Mouse (Mus musculus) hindbrain, postnatal 0 days (tissue): Measurements from ENCODE around the gene Map1lc3b. TPM values are rescaled to one million over a fixed set of nuclear protein-coding genes. Genes with fewer than 3 reads are reported as not detected.
"Not testable (repeated sequence)": the region's sequence is repeated elsewhere in the genome, so short reads cannot be mapped to it uniquely, and the experiment has no call there.

ENCODE experiments used
- ATAC-seq: fragments of 200-750 bp; cut with Nextera tagmentation; 2 replicates; pipeline ENCODE4 v1.8.0; 2017; ENCODE audit warnings: mild to moderate bottlenecking, moderate TSS enrichment, moderate library complexity
- DNase-seq: peaks from one replicate; pipeline ENCODE4 v3.0.0-alpha.2; 2015; ENCODE audit warnings: low spot score
- H3K27ac ChIP-seq: fragments of 300-500 bp; sonication (generic); 2 replicates; pipeline ENCODE4 v1.5.1; 2014; ENCODE audit warnings: mild to moderate bottlenecking
- H3K27me3 ChIP-seq: fragments of 300-500 bp; sonication (generic); 2 replicates; pipeline ENCODE4 v1.6.1; 2014; ENCODE audit warnings: low read length, mixed read lengths; ENCODE audit not compliant: insufficient read depth
- H3K36me3 ChIP-seq: fragments of 300-500 bp; sonication (generic); 2 replicates; pipeline ENCODE4 v1.6.1; 2014; ENCODE audit warnings: low read length, mixed read lengths; ENCODE audit not compliant: insufficient read depth
- H3K4me1 ChIP-seq: fragments of 300-500 bp; sonication (generic); 2 replicates; pipeline ENCODE4 v1.6.1; 2014; ENCODE audit warnings: antibody characterized with exemption, low read length, mixed read lengths; ENCODE audit not compliant: insufficient read depth
- H3K4me2 ChIP-seq: fragments of 300-500 bp; sonication (generic); 2 replicates; pipeline ENCODE4 v1.6.1; 2014; ENCODE audit warnings: low read depth, mild to moderate bottlenecking, low read length, moderate library complexity, mixed read lengths
- H3K4me3 ChIP-seq: fragments of 300-500 bp; sonication (generic); 2 replicates; pipeline ENCODE4 v1.5.1; 2014; ENCODE audit warnings: low read length
- H3K9ac ChIP-seq: fragments of 300-500 bp; sonication (generic); replicated peaks from 2 replicates; pipeline ENCODE4 v1.6.1; 2014; ENCODE audit warnings: mild to moderate bottlenecking, low read length, moderate library complexity, mixed read lengths
- H3K9me3 ChIP-seq: fragments of 300-500 bp; sonication (generic); 2 replicates; pipeline ENCODE4 v1.6.1; 2016; ENCODE audit warnings: low read length, mixed read lengths
- CTCF ChIP-seq: IDR thresholded peaks from 2 replicates; pipeline ENCODE4 v1.5.1; 2016; ENCODE audit warnings: antibody characterized with exemption, control low read depth, low read depth
- WGBS: fragments of 180-500 bp; shearing (Covaris S2); extraction: QIAGEN DNeasy Blood & Tissue Kit; methylation state at CpG from one replicate; pipeline ENCODE4 v1.1.7; 2014; 5-methylcytosine and 5-hydroxymethylcytosine counted together
- polyA plus RNA-seq: library from polyadenylated mRNA; unstranded; fragments of >200 nt; fragmentation: Nextera tagmentation; extraction: Ambion mirVana; gene quantifications from 2 replicates; pipeline ENCODE4 v1.2.1, GENCODE M21; 2015
- total RNA-seq: library from RNA; depleted of rRNA; stranded (reverse); fragments of >200 nt; gene quantifications from 2 replicates; pipeline ENCODE4 v1.2.3, GENCODE M21; 2014

Gene Map1lc3b
- total and polyA plus RNA-seq, 2 experiments from 2014 or later: 288 to 360 TPM

DNA sequence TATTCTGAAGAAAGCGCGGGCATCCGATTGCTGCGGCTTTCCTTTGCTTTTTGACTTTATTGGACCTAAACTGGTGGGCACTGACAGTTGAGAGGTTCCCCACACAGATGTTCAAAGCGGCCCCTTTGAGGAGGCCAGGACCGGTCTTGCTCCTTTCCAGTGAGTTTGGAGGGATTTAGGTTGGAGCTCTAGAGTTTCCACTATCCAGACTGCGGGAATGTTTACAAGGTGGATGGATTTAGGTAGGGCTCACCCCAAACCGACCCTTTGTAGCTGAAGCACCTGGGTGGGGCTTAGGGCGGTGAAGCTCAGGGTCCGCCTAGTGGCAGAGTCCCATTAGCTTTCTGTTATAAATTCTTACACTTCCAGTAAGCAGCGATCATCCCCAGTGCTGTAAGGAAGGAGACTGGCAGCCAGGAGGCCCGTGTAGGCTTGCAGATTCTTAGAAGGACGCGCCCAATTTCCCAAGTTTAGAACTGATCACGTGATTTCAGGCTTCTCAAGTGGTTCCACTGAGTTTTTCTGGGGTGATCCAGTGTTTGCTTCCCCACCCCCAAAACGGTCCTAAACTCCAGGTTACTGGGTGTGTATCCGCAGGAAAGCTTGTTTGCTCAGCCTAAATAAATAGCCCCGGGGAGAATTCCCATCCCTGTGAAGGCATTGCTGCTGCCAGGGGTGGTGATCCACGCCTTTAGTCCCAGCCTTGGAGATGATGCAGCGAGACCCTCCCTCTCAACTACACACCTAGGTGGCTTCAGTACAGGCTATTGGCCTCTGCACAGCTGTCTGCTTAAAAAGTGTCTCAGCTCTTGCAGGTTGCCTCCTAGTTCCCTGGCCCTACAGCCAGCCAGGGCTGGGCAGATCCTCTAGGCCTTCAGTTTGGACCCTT is 1.3 kb downstream of the Map1lc3b start:
- H3K27me3 ChIP-seq: no peaks in the 10 kb centered on the region
- ATAC-seq (peak; percentile 12; the same call in 1 of the 2 replicates), DNase-seq (peak; percentile 54)
- H3K27ac ChIP-seq: peak overlapping the region; percentile 91
- no peaks in the 10 kb centered on the region for H3K9me3 ChIP-seq
- H3K4me3 ChIP-seq: peak overlapping the region; percentile 83
- H3K9ac ChIP-seq: peak overlapping the region; percentile 91
- 17% methylated on average over 20 of the region's 20 CpGs for WGBS
- H3K4me2 ChIP-seq: peak overlapping the region; percentile 93
- TF ChIP-seq CTCF: peak; percentile 69
- peaks cover 7% of the 10 kb centered on the region; the same call in 1 of the 2 replicates for H3K36me3 ChIP-seq
- peaks cover 19% of the 10 kb centered on the region for H3K4me1 ChIP-seq

GRCm38 (mm10) chr8:121593293-121593692 is 3.1 kb downstream of the Map1lc3b start:
- DNase-seq (no peak), ATAC-seq (no peak)
- no peak for TF ChIP-seq CTCF
- no peak overlapping the region for H3K27ac ChIP-seq
- no peaks in the 10 kb centered on the region for H3K27me3 ChIP-seq
- H3K36me3 ChIP-seq: peaks cover 21% of the 10 kb centered on the region
- peaks cover 19% of the 10 kb centered on the region for H3K4me1 ChIP-seq
- no peak overlapping the region for H3K4me2 ChIP-seq
- H3K4me3 ChIP-seq: no peak overlapping the region
- H3K9ac ChIP-seq: no peak overlapping the region
- no peaks in the 10 kb centered on the region for H3K9me3 ChIP-seq
- 89% methylated on average over 5 of the region's 5 CpGs for WGBS

DNA sequence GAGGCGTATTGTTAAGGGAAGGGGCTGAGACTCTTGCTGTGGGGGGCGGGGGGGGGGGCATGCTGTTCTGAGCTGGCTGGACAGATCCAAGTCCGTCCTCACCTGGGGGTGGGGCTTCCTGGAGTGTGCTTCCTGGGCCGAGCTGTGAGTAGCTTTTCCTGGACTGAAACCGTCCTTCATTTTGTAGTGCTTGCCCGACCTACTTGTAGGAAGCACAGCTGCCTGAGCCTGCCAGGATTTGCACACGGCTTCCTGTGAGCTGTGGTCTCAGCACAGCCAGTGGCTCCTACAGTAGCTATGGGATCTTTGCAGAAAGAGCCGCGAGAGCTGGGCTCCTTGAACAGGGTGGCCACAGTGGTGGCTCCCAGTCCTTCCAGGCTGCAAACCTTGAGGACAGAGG is 3.8 kb downstream of the Map1lc3b start:
- no peak overlapping the region for H3K9ac ChIP-seq
- H3K4me1 ChIP-seq: peaks cover 19% of the 10 kb centered on the region
- ATAC-seq: no peak
- DNase-seq: no peak
- H3K27me3 ChIP-seq: no peaks in the 10 kb centered on the region
- no peak overlapping the region for H3K4me2 ChIP-seq
- H3K4me3 ChIP-seq: no peak overlapping the region
- no peak overlapping the region for H3K27ac ChIP-seq
- H3K9me3 ChIP-seq: no peaks in the 10 kb centered on the region
- H3K36me3 ChIP-seq: peaks cover 22% of the 10 kb centered on the region
- no peak for TF ChIP-seq CTCF
- 73% methylated on average over 9 of the region's 9 CpGs for WGBS

DNA sequence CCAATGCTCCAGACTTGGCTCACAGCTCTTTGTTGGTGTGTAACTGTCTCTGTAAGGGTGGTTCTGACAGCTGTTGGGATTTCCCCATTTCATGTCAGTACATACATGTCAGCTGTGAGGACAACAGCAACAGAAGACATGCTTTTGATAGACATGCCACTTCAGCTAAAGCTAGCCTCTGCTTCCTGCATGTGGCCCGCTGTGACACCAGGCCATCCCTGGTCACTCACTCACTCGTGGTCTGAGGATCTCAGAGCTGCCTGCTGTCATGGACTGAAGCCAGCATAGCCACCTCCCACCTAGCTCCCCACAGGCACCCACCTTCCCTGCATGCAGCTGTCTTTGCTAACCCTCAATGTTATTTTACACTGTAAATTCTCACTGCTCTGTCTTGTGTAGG is 7.3 kb downstream of the Map1lc3b start:
- not testable (repeated sequence) for H3K4me1 ChIP-seq, H3K9me3 ChIP-seq, H3K4me2 ChIP-seq, DNase-seq, H3K4me3 ChIP-seq, ATAC-seq, H3K27me3 ChIP-seq, H3K27ac ChIP-seq, H3K9ac ChIP-seq
- WGBS: 70% methylated on average over 2 of the region's 2 CpGs
- peaks cover 43% of the 10 kb centered on the region for H3K36me3 ChIP-seq

DNA sequence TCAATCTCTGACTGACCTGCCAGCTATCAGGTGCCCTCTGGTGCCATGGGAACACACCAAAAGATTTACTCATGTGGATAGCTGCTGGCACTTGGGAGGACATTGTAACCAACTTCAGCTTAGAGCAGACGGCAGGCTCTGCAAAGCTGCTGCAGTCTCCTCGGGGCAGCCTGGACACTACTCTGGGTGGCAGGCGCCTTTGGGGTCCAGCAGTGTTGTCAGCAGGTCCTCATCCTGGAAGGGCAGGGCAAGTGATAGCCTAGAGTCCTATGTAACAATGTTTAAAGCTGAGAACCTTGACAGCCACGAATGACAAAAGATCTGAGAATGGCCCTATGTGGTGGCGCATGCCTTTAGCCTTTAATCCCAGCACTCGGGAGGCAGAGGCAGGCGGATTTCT is 8.0 kb downstream of the Map1lc3b start:
- H3K4me3 ChIP-seq: no peak overlapping the region
- H3K9me3 ChIP-seq: no peaks in the 10 kb centered on the region
- H3K36me3 ChIP-seq: peaks cover 43% of the 10 kb centered on the region
- no peaks in the 10 kb centered on the region for H3K4me1 ChIP-seq
- DNase-seq (no peak), ATAC-seq (no peak)
- no peak overlapping the region for H3K27ac ChIP-seq
- no peak for TF ChIP-seq CTCF
- WGBS: 92% methylated on average over 7 of the region's 7 CpGs
- H3K4me2 ChIP-seq: no peak overlapping the region
- H3K27me3 ChIP-seq: no peaks in the 10 kb centered on the region
- H3K9ac ChIP-seq: no peak overlapping the region

GRCm38 (mm10) chr8:121598892-121599291 is 8.7 kb downstream of the Map1lc3b start:
- H3K36me3 ChIP-seq: peaks cover 47% of the 10 kb centered on the region
- no peaks in the 10 kb centered on the region for H3K4me1 ChIP-seq

DNA sequence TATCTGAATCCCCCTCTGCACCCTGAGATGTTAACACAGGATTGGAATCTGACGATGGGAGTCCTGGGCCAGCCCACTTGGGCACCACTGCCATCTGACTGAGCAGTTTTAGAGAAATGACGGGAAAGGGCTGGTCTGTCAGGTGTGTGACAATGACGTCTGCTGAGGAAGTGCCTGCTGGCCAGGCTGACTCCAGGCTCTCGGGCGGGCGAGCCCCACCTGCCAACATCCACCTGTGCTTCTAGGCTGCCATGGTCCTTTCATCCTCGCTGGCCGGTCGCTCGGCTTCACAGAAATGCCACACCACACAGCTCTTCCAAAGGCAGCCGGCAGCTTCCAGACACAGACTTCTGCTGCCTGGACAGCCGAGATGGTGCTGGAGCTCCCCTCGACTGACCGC is 9.7 kb downstream of the Map1lc3b start:
- 90% methylated on average over 14 of the region's 14 CpGs for WGBS

More at GRCm38 (mm10) chr8:121598892-121599291, 8.7 kb downstream of the Map1lc3b start:
- H3K27ac ChIP-seq: no peak overlapping the region
- ATAC-seq (peak; percentile 79), DNase-seq (peak; percentile 92)
- no peak overlapping the region for H3K9ac ChIP-seq
- H3K4me3 ChIP-seq: no peak overlapping the region
- no peaks in the 10 kb centered on the region for H3K9me3 ChIP-seq
- H3K27me3 ChIP-seq: no peaks in the 10 kb centered on the region
- TF ChIP-seq CTCF: peak; percentile 92
- 28% methylated on average over 7 of the region's 7 CpGs for WGBS
- H3K4me2 ChIP-seq: no peak overlapping the region

More for the DNA sequence above, 9.7 kb downstream of the Map1lc3b start:
- Histone ChIP-seq H3K9ac (no peak overlapping the region), H3K27me3 (no peaks in the 10 kb centered on the region), H3K4me1 (no peaks in the 10 kb centered on the region), H3K9me3 (no peaks in the 10 kb centered on the region), H3K4me3 (no peak overlapping the region), H3K27ac (no peak overlapping the region), H3K36me3 (peaks cover 56% of the 10 kb centered on the region), H3K4me2 (no peak overlapping the region)
- DNase-seq: no peak
- no peak for TF ChIP-seq CTCF
- ATAC-seq: no peak
